Mouse (Mus musculus) heart, embryonic 11.5 days (tissue): ENCODE results near the gene Nipal4. TPM values are rescaled to one million over a fixed set of nuclear protein-coding genes. Genes with fewer than 3 reads are reported as not detected.

Experiments used
- ATAC-seq: fragments of 200-750 bp; cut with Nextera tagmentation; replicated peaks from 2 replicates; pipeline ENCODE4 v1.8.0; 2017; ENCODE audit warnings: moderate library complexity; ENCODE audit not compliant: insufficient number of reproducible peaks, low FRiP score, low TSS enrichment
- H3K27ac ChIP-seq: fragments of 300-500 bp; sonication (generic); 2 replicates; pipeline ENCODE4 v1.5.1; 2014; ENCODE audit warnings: mild to moderate bottlenecking, low read depth, low read length
- H3K27me3 ChIP-seq: fragments of 300-500 bp; sonication (generic); 2 replicates; pipeline ENCODE4 v1.6.1; 2014; ENCODE audit warnings: mild to moderate bottlenecking, low read length, mixed read lengths; ENCODE audit not compliant: control insufficient read depth, insufficient read depth
- H3K36me3 ChIP-seq: fragments of 300-500 bp; sonication (generic); 2 replicates; pipeline ENCODE4 v1.6.1; 2014; ENCODE audit warnings: mild to moderate bottlenecking, low read length, moderate library complexity, mixed read lengths; ENCODE audit not compliant: control insufficient read depth, insufficient read depth
- H3K4me1 ChIP-seq: fragments of 300-500 bp; sonication (generic); 2 replicates; pipeline ENCODE4 v1.6.1; 2014; ENCODE audit warnings: low read length; ENCODE audit not compliant: control insufficient read depth, insufficient read depth
- H3K4me2 ChIP-seq: fragments of 300-500 bp; sonication (generic); 2 replicates; pipeline ENCODE4 v1.6.1; 2014; ENCODE audit warnings: mild to moderate bottlenecking, moderate library complexity
- H3K4me3 ChIP-seq: fragments of 300-500 bp; sonication (generic); 2 replicates; pipeline ENCODE4 v1.5.1; 2014; ENCODE audit warnings: low read depth, low read length
- H3K9ac ChIP-seq: fragments of 300-500 bp; sonication (generic); 2 replicates; pipeline ENCODE4 v1.6.1; 2014; ENCODE audit warnings: mild to moderate bottlenecking, low read depth, low read length, moderate library complexity
- H3K9me3 ChIP-seq: fragments of 300-500 bp; sonication (generic); replicated peaks from 2 replicates; pipeline ENCODE4 v1.6.1; 2016; ENCODE audit warnings: low read length; ENCODE audit not compliant: control insufficient read depth
- WGBS: fragments of 180-500 bp; shearing (Covaris S2); extraction: QIAGEN DNeasy Blood & Tissue Kit; methylation state at CpG from one replicate; pipeline ENCODE4 v1.1.7; 2014; ENCODE audit not compliant: insufficient replicate concordance; 5-methylcytosine and 5-hydroxymethylcytosine counted together
- polyA plus RNA-seq: library from polyadenylated mRNA; unstranded; fragments of >200 nt; fragmentation: Nextera tagmentation; extraction: Ambion mirVana; gene quantifications from 2 replicates; pipeline ENCODE4 v1.2.1, GENCODE M21; 2014

The Nipal4 gene
- polyA plus RNA-seq, 1 experiment from 2014 or later: 12.2 TPM

DNA sequence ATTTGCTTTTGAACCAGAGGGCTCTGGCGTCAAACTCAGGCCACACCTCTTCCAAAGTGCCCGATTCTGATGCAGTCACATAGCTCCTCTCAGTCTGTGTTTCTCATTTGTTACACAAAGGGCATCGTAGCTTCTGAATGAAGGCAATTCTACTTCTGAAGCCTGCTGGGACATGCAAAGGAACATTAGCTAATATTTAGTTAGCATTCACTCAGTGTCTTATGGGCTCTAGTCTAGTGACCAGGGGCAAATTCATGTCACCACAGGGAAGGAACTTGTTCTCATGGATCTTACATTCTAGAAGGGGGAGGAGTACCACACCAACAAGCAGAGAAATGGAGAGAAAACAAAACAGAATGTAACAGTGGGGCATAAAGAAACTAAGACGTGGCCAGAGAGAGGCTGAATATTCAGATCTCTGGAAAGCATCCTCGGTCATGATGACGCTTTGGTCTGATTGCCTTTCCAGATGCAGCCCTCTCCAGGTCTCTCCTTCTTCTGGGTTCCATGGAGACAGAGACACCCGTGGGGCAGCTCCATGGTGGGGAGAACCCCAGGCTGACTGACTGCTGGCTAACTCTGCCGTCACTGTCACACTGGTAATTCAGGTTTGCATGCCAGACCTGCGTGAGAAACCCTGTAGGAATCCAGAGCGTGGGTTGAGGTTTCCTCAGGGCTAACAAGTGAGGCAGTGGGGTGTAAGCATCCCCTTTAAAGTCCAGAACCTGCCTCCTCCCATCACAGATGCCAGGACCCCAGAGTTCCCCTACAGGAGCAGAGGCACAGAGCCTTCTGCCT is 11.1 kb upstream of the Nipal4 start:
- 78% methylated on average over 10 of the region's 10 CpGs for WGBS

GRCm38 (mm10) chr11:46176155-46176554 is 9.8 kb upstream of the Nipal4 start:
- no peak for ATAC-seq
- Histone ChIP-seq H3K27me3 (no peaks in the 10 kb centered on the region), H3K4me1 (no peaks in the 10 kb centered on the region), H3K36me3 (no peaks in the 10 kb centered on the region), H3K27ac (no peak overlapping the region; the same call in 1 of the 2 replicates), H3K9me3 (no peaks in the 10 kb centered on the region), H3K9ac (no peak overlapping the region), H3K4me2 (no peak overlapping the region), H3K4me3 (no peak overlapping the region)
- WGBS: 83% methylated on average over 6 of the region's 6 CpGs

More for the DNA sequence above, 11.1 kb upstream of the Nipal4 start:
- H3K9ac ChIP-seq: no peak overlapping the region
- no peaks in the 10 kb centered on the region for H3K27me3 ChIP-seq
- H3K9me3 ChIP-seq: no peaks in the 10 kb centered on the region
- no peak overlapping the region for H3K4me3 ChIP-seq
- no peaks in the 10 kb centered on the region for H3K36me3 ChIP-seq
- ATAC-seq: no peak
- no peaks in the 10 kb centered on the region for H3K4me1 ChIP-seq
- no peak overlapping the region for H3K4me2 ChIP-seq
- H3K27ac ChIP-seq: no peak overlapping the region

GRCm38 (mm10) chr11:46172128-46172527 is 5.8 kb upstream of the Nipal4 start:
- peaks cover 4% of the 10 kb centered on the region; the same call in 1 of the 2 replicates for H3K4me1 ChIP-seq
- H3K27ac ChIP-seq: no peak overlapping the region
- no peaks in the 10 kb centered on the region for H3K9me3 ChIP-seq
- no peak overlapping the region for H3K4me3 ChIP-seq
- no peak overlapping the region for H3K9ac ChIP-seq
- H3K4me2 ChIP-seq: no peak overlapping the region
- no peak for ATAC-seq
- H3K27me3 ChIP-seq: no peaks in the 10 kb centered on the region
- H3K36me3 ChIP-seq: no peaks in the 10 kb centered on the region
- 87% methylated on average over 9 of the region's 9 CpGs for WGBS

DNA sequence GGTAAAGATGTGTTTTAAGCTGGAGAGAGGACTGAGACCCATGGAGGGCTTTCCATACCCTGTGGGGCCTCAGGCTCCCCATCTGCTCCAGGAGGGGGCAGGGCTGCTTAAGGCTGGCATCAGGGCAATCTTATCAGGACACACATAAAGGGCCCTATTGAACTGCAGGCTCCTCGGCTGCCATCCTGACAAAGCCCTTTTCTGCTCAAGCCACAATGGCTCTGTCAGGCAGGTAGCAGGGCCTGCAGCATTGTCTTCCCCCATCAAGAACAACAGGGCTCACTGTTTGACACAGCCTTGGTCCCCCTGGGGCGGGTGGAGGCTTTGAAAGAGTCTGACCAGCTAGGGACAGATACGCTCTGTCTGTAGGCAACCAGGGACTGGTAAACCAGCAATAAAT is 3.6 kb upstream of the Nipal4 start:
- Histone ChIP-seq H3K36me3 (no peaks in the 10 kb centered on the region), H3K9ac (no peak overlapping the region), H3K4me2 (no peak overlapping the region), H3K4me1 (peaks cover 4% of the 10 kb centered on the region; the same call in 1 of the 2 replicates), H3K27ac (no peak overlapping the region), H3K4me3 (no peak overlapping the region), H3K9me3 (no peaks in the 10 kb centered on the region), H3K27me3 (no peaks in the 10 kb centered on the region; the same call in 1 of the 2 replicates)
- no peak for ATAC-seq
- WGBS: 50% methylated on average over 3 of the region's 3 CpGs

GRCm38 (mm10) chr11:46168506-46168905 is 2.2 kb upstream of the Nipal4 start:
- Histone ChIP-seq H3K36me3 (no peaks in the 10 kb centered on the region), H3K9me3 (no peaks in the 10 kb centered on the region), H3K9ac (no peak overlapping the region), H3K4me1 (peaks cover 4% of the 10 kb centered on the region; the same call in 1 of the 2 replicates), H3K4me3 (no peak overlapping the region), H3K4me2 (no peak overlapping the region), H3K27me3 (peaks cover 2% of the 10 kb centered on the region; the same call in 1 of the 2 replicates), H3K27ac (no peak overlapping the region)
- ATAC-seq: no peak
- WGBS: 85% methylated on average over 7 of the region's 7 CpGs

DNA sequence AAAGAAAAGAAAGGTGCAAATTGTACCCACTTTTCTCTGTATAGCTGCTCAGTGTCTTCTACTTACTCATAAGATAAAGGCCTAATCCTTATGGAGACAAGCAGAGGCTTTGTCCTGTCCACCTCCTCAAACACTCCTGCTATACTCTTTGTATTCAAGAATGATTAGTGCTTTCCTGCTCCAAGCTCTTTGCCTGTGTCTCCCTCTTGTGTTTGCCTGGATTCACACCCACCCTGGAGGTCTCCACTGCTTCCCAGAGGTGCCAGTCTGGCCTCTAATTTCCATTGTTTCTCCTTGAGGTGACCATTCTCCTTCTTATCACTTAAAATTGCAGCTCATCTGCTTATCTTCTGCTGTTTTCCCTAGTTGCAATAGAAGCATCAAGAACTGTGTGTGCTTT is 8.8 kb downstream of the Nipal4 start:
- Histone ChIP-seq H3K36me3 (no peaks in the 10 kb centered on the region), H3K4me3 (no peak overlapping the region), H3K9me3 (no peaks in the 10 kb centered on the region), H3K4me2 (no peak overlapping the region), H3K27me3 (no peaks in the 10 kb centered on the region), H3K27ac (no peak overlapping the region), H3K4me1 (no peaks in the 10 kb centered on the region), H3K9ac (no peak overlapping the region)
- ATAC-seq: no peak

DNA sequence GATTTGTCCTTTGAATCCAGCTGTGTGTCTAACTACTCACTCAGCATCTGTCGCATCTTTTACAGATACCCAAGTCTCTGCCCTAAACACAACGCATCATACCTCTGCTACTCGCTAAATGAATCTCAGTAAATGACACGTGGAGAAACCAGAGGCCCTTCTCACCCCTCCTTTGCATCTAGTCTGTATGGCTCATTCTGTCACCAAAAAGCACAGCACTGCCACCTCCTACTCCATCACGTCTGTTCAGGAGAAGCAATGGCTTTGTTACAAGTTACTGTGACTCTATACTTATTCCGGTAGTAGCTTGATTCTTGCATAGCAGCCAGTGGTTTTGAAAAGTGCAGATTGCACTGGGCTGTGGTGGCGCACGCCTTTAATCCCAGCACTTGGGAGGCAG is 9.4 kb downstream of the Nipal4 start:
- H3K27me3 ChIP-seq: no peaks in the 10 kb centered on the region
- H3K4me2 ChIP-seq: no peak overlapping the region
- no peaks in the 10 kb centered on the region for H3K36me3 ChIP-seq
- no peak for ATAC-seq
- WGBS: 84% methylated on average over 8 of the region's 8 CpGs
- H3K27ac ChIP-seq: no peak overlapping the region
- no peaks in the 10 kb centered on the region for H3K4me1 ChIP-seq
- H3K9me3 ChIP-seq: no peaks in the 10 kb centered on the region
- no peak overlapping the region for H3K4me3 ChIP-seq
- no peak overlapping the region for H3K9ac ChIP-seq

DNA sequence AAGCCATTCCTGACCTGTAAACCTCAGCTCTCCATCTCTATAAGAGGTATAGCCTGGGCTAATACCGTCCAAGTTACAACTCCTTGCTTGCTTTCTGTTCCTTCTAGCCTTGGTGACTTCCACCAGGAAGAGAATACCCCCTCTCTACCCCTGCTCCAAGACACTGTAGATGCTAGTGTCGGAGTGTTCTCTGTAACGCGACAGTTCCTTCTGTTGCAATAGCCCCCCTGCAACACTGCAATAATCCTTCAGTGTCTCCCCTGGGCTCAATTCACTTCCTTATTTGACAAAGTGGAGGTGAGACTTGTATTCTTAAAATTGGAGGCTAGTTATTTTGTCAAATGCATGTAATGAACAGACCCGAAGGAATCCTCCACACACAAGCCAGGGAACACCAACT is 19.7 kb downstream of the Nipal4 start:
- WGBS: 91% methylated on average over 5 of the region's 5 CpGs
- Histone ChIP-seq H3K27me3 (no peaks in the 10 kb centered on the region), H3K4me1 (no peaks in the 10 kb centered on the region), H3K4me2 (no peak overlapping the region), H3K9me3 (no peaks in the 10 kb centered on the region), H3K4me3 (no peak overlapping the region), H3K9ac (no peak overlapping the region), H3K27ac (no peak overlapping the region), H3K36me3 (no peaks in the 10 kb centered on the region; the same call in 1 of the 2 replicates)
- ATAC-seq: no peak
